Mouse (Mus musculus) olfactory bulb, adult 2 months (tissue): ENCODE results near the gene Rgs1.

ENCODE experiments used
- CTCF ChIP-seq: fragments of 200-500 bp; IDR thresholded peaks from 2 replicates; pipeline ENCODE4 v1.5.1; 2012; ENCODE audit warnings: low read depth, mild to moderate bottlenecking, low read length, moderate library complexity; ENCODE audit not compliant: insufficient read depth
- POLR2A ChIP-seq: fragments of 200-500 bp; IDR thresholded peaks from 2 replicates; pipeline ENCODE4 v1.6.1; 2012; ENCODE audit warnings: mild to moderate bottlenecking, low read depth, low read length, moderate library complexity; ENCODE audit not compliant: insufficient read depth

- TF ChIP-seq CTCF (no peak), POLR2A (no peak)
Observed at GRCm38 (mm10) chr1:144239195-144239594, 9.8 kb downstream of the Rgs1 start.
